Mouse (Mus musculus): ENCODE measurements at regions not wholly inside any gene's neighbourhood (a gene's known extent, or its start where the extent isn't known, plus 50 kb on each side); places are given as distances from the start of the nearest gene placed in this dataset.
A peak's percentile ranks its signal among the peaks of the same experiment; 100 is the strongest.

- no peak for ATAC-seq (ENCODE audit: low read depth)
- Histone ChIP-seq H3K27me3 (no peaks in the 10 kb centered on the region), H3K27ac (replicated peaks) (no peak overlapping the region), H3K4me2 (no peak overlapping the region), H3K36me3 (no peaks in the 10 kb centered on the region), H3K4me3 (no peak overlapping the region), H3K9me3 (no peaks in the 10 kb centered on the region), H3K4me1 (replicated peaks) (no peaks in the 10 kb centered on the region), H3K9ac (no peak overlapping the region)
- 18% methylated on average over 5 of the region's 5 CpGs for WGBS
These were observed 313.6 kb downstream of the Tcerg1l start for GRCm38 (mm10) chr7:138083980-138084379.

GRCm38 (mm10) chr7:138107471-138108210, 289.9 kb downstream of the Tcerg1l start:
- Histone ChIP-seq H3K4me3 (no peak overlapping the region), H3K9ac (no peak overlapping the region), H3K27me3 (no peaks in the 10 kb centered on the region), H3K36me3 (no peaks in the 10 kb centered on the region), H3K4me2 (no peak overlapping the region), H3K9me3 (no peaks in the 10 kb centered on the region), H3K4me1 (replicated peaks) (no peaks in the 10 kb centered on the region), H3K27ac (replicated peaks) (no peak overlapping the region)
- 65% methylated on average over 7 of the region's 7 CpGs for WGBS
- no peak for ATAC-seq (ENCODE audit: low read depth)

- ATAC-seq (ENCODE audit: low read depth): peak; percentile 72
- WGBS: 2% methylated on average over 4 of the region's 4 CpGs
- Histone ChIP-seq H3K27ac (replicated peaks) (peak overlapping the region; percentile 53), H3K27me3 (no peaks in the 10 kb centered on the region), H3K9me3 (no peaks in the 10 kb centered on the region), H3K4me3 (no peak overlapping the region), H3K4me1 (replicated peaks) (peaks cover 20% of the 10 kb centered on the region), H3K9ac (no peak overlapping the region), H3K36me3 (no peaks in the 10 kb centered on the region), H3K4me2 (no peak overlapping the region)
These were observed 276.0 kb downstream of the Tcerg1l start for GRCm38 (mm10) chr7:138121497-138121896.

GRCm38 (mm10) chr7:138129701-138130100, 267.8 kb downstream of the Tcerg1l start:
- no peak for ATAC-seq (ENCODE audit: low read depth)
- Histone ChIP-seq H3K27me3 (no peaks in the 10 kb centered on the region), H3K4me3 (no peak overlapping the region), H3K9ac (no peak overlapping the region), H3K9me3 (no peaks in the 10 kb centered on the region), H3K27ac (replicated peaks) (no peak overlapping the region), H3K4me2 (no peak overlapping the region), H3K36me3 (no peaks in the 10 kb centered on the region), H3K4me1 (replicated peaks) (no peaks in the 10 kb centered on the region)
- 42% methylated on average over 2 of the region's 2 CpGs for WGBS

GRCm38 (mm10) chr7:138133427-138133826, 264.1 kb downstream of the Tcerg1l start:
- Histone ChIP-seq H3K4me1 (replicated peaks) (no peaks in the 10 kb centered on the region), H3K27ac (replicated peaks) (no peak overlapping the region), H3K36me3 (no peaks in the 10 kb centered on the region), H3K9me3 (no peaks in the 10 kb centered on the region), H3K27me3 (no peaks in the 10 kb centered on the region), H3K4me3 (no peak overlapping the region), H3K4me2 (no peak overlapping the region), H3K9ac (no peak overlapping the region)
- ATAC-seq (ENCODE audit: low read depth): no peak
- 91% methylated on average over 6 of the region's 6 CpGs for WGBS

GRCm38 (mm10) chr7:138137934-138138333, 259.6 kb downstream of the Tcerg1l start:
- H3K27ac ChIP-seq (replicated peaks): no peak overlapping the region
- H3K9me3 ChIP-seq: no peaks in the 10 kb centered on the region
- no peak overlapping the region for H3K4me2 ChIP-seq
- no peak overlapping the region for H3K4me3 ChIP-seq
- ATAC-seq (ENCODE audit: low read depth): no peak
- no peak overlapping the region for H3K9ac ChIP-seq
- no peaks in the 10 kb centered on the region for H3K27me3 ChIP-seq
- H3K4me1 ChIP-seq (replicated peaks): no peaks in the 10 kb centered on the region
- WGBS: 48% methylated on average over 1 of the region's 1 CpGs
- no peaks in the 10 kb centered on the region for H3K36me3 ChIP-seq

GRCm38 (mm10) chr7:138139766-138140165, 257.8 kb downstream of the Tcerg1l start:
- no peak for ATAC-seq (ENCODE audit: low read depth)
- no peak overlapping the region for H3K4me3 ChIP-seq
- no peak overlapping the region for H3K27ac ChIP-seq (replicated peaks)
- WGBS: 91% methylated on average over 5 of the region's 5 CpGs
- no peak overlapping the region for H3K9ac ChIP-seq
- H3K9me3 ChIP-seq: no peaks in the 10 kb centered on the region
- H3K4me2 ChIP-seq: no peak overlapping the region
- H3K36me3 ChIP-seq: no peaks in the 10 kb centered on the region
- H3K4me1 ChIP-seq (replicated peaks): no peaks in the 10 kb centered on the region
- H3K27me3 ChIP-seq: no peaks in the 10 kb centered on the region

GRCm38 (mm10) chr7:138149496-138149895, 248.0 kb downstream of the Tcerg1l start:
- no peak overlapping the region for H3K4me2 ChIP-seq
- no peak overlapping the region for H3K4me3 ChIP-seq
- H3K9me3 ChIP-seq: no peaks in the 10 kb centered on the region
- 0 out of 2 replicates have a peak, but pooled peaks cover 7% of the 10 kb centered on the region for H3K4me1 ChIP-seq (replicated peaks)
- H3K27me3 ChIP-seq: no peaks in the 10 kb centered on the region
- no peak overlapping the region for H3K27ac ChIP-seq (replicated peaks)
- 80% methylated on average over 2 of the region's 2 CpGs for WGBS
- no peak for ATAC-seq (ENCODE audit: low read depth)
- H3K36me3 ChIP-seq: no peaks in the 10 kb centered on the region
- no peak overlapping the region for H3K9ac ChIP-seq

GRCm38 (mm10) chr7:138153455-138154167, 243.9 kb downstream of the Tcerg1l start:
- ATAC-seq (ENCODE audit: low read depth): no peak

More at GRCm38 (mm10) chr7:138153455-138154167, 243.9 kb downstream of the Tcerg1l start:
- no peaks in the 10 kb centered on the region for H3K36me3 ChIP-seq
- 32% methylated on average over 4 of the region's 4 CpGs for whole genome bisulfite sequencing
- H3K4me2 ChIP-seq: no peak overlapping the region
- H3K9me3 ChIP-seq: no peaks in the 10 kb centered on the region
- no peak overlapping the region for H3K9ac ChIP-seq
- no peak overlapping the region for H3K4me3 ChIP-seq
- no peaks in the 10 kb centered on the region for H3K27me3 ChIP-seq
- 0 out of 2 replicates have a peak, but pooled peaks cover 7% of the 10 kb centered on the region for H3K4me1 ChIP-seq (replicated peaks)
- no peak overlapping the region for H3K27ac ChIP-seq (replicated peaks)
